Mouse (Mus musculus) stomach, embryonic 15.5 days (tissue): ENCODE results near the gene Ccdc86. TPM values are rescaled to one million over a fixed set of nuclear protein-coding genes. Genes with fewer than 3 reads are reported as not detected.

Experiments used
- ATAC-seq: fragments of 200-750 bp; cut with Nextera tagmentation; 2 replicates; pipeline ENCODE4 v1.8.0; 2017; ENCODE audit warnings: low read depth, moderate number of reproducible peaks, moderate TSS enrichment; ENCODE audit not compliant: insufficient read depth, low FRiP score
- H3K27ac ChIP-seq: fragments of 300-500 bp; sonication (generic); 2 replicates; pipeline ENCODE4 v1.5.1; 2015; ENCODE audit warnings: mild to moderate bottlenecking, inconsistent platforms
- H3K27me3 ChIP-seq: fragments of 300-500 bp; sonication (generic); replicated peaks from 2 replicates; pipeline ENCODE4 v1.6.1; 2015; ENCODE audit warnings: inconsistent platforms
- H3K36me3 ChIP-seq: fragments of 300-500 bp; sonication (generic); 2 replicates; pipeline ENCODE4 v1.6.1; 2015; ENCODE audit warnings: inconsistent platforms
- H3K4me1 ChIP-seq: fragments of 300-500 bp; sonication (generic); 2 replicates; pipeline ENCODE4 v1.6.1; 2015; ENCODE audit warnings: inconsistent platforms
- H3K4me2 ChIP-seq: fragments of 300-500 bp; sonication (generic); 2 replicates; pipeline ENCODE4 v1.6.1; 2015; ENCODE audit warnings: mild to moderate bottlenecking, inconsistent platforms
- H3K4me3 ChIP-seq: fragments of 300-500 bp; sonication (generic); replicated peaks from 2 replicates; pipeline ENCODE4 v1.5.1; 2015; ENCODE audit warnings: inconsistent platforms
- H3K9ac ChIP-seq: fragments of 300-500 bp; sonication (generic); 2 replicates; pipeline ENCODE4 v1.6.1; 2015; ENCODE audit warnings: inconsistent platforms
- H3K9me3 ChIP-seq: fragments of 300-500 bp; sonication (generic); 2 replicates; pipeline ENCODE4 v1.6.1; 2016; ENCODE audit warnings: inconsistent platforms
- WGBS: fragments of 180-500 bp; shearing (Covaris S2); methylation state at CpG from one replicate; pipeline ENCODE4 v1.1.7; 2015; 5-methylcytosine and 5-hydroxymethylcytosine counted together
- polyA plus RNA-seq: library from polyadenylated mRNA; unstranded; fragments of >200 nt; fragmentation: Nextera tagmentation; extraction: Ambion mirVana; gene quantifications from 2 replicates; pipeline ENCODE4 v1.2.1, GENCODE M21; 2015

Gene Ccdc86
- polyA plus RNA-seq, 1 experiment from 2014 or later: 27.9 TPM

GRCm38 (mm10) chr19:10974238-10974865, 25.3 kb upstream of the Ccdc86 start, which contains the start of gene Ms4a10:
TSS of gene Ms4a10 (minus strand) at chr19:10974670.
- 0 out of 2 replicates have a peak within 1 kb of the TSS, but pooled peaks have one; percentile 22 for H3K4me2 ChIP-seq
- peak; percentile 48; the same call in 1 of the 2 replicates for ATAC-seq
- whole genome bisulfite sequencing: 12% methylated on average over 4 of the region's 4 CpGs

DNA sequence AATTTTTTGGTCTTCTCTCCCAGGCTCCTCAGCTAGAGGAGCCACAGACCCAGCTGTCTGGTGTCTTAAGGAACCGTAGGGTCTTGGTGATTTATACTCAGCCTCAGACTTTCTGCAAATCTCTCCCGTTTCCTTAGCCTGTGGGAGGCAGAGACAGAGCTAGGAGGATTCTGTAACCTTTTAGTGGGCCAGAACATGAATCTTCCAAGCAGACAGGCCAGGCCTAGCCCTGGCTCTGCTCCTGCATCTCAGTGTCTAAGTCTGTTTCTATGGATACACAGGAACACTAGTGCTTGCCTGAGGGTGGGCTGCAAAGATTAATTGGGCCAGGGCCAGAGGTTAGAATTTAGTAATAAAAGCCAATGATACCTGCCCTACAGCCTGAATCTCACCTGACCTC, 24.1 kb upstream of the Ccdc86 start:
- peak; percentile 43; the same call in 1 of the 2 replicates for ATAC-seq
- H3K4me3 ChIP-seq: no peak overlapping the region
- peak overlapping the region; percentile 73; the same call in 1 of the 2 replicates for H3K27ac ChIP-seq
- H3K9ac ChIP-seq: no peak overlapping the region
- 34% methylated on average over 2 of the region's 2 CpGs for WGBS
- H3K4me2 ChIP-seq: no peak overlapping the region
- H3K36me3 ChIP-seq: no peaks in the 10 kb centered on the region
- H3K27me3 ChIP-seq: no peaks in the 10 kb centered on the region
- H3K4me1 ChIP-seq: peaks cover 19% of the 10 kb centered on the region
- no peaks in the 10 kb centered on the region for H3K9me3 ChIP-seq

More at GRCm38 (mm10) chr19:10974238-10974865, 25.3 kb upstream of the Ccdc86 start, which contains the start of gene Ms4a10:
- Histone ChIP-seq H3K27me3 (no peaks in the 10 kb centered on the region), H3K4me3 (no peak within 1 kb of the TSS), H3K27ac (peak within 1 kb of the TSS; percentile 73), H3K4me1 (peaks cover 22% of the 10 kb centered on the region), H3K9me3 (no peaks in the 10 kb centered on the region), H3K36me3 (no peaks in the 10 kb centered on the region), H3K9ac (no peak within 1 kb of the TSS)

- no peak overlapping the region for H3K4me3 ChIP-seq
- no peaks in the 10 kb centered on the region for H3K27me3 ChIP-seq
- H3K27ac ChIP-seq: peak overlapping the region; percentile 61; the same call in 1 of the 2 replicates
- H3K9ac ChIP-seq: no peak overlapping the region
- H3K9me3 ChIP-seq: no peaks in the 10 kb centered on the region
- peaks cover 19% of the 10 kb centered on the region for H3K4me1 ChIP-seq
- no peak overlapping the region for H3K4me2 ChIP-seq
- WGBS: 70% methylated on average over 3 of the region's 3 CpGs
- no peaks in the 10 kb centered on the region for H3K36me3 ChIP-seq
- ATAC-seq: no peak
Observed at GRCm38 (mm10) chr19:10972660-10973059, 23.6 kb upstream of the Ccdc86 start.

GRCm38 (mm10) chr19:10970457-10970856, 21.4 kb upstream of the Ccdc86 start:
- H3K4me1 ChIP-seq: peaks cover 17% of the 10 kb centered on the region
- no peak for ATAC-seq
- H3K27ac ChIP-seq: no peak overlapping the region
- no peaks in the 10 kb centered on the region for H3K27me3 ChIP-seq
- no peak overlapping the region for H3K9ac ChIP-seq
- H3K36me3 ChIP-seq: no peaks in the 10 kb centered on the region
- no peaks in the 10 kb centered on the region for H3K9me3 ChIP-seq
- 66% methylated on average over 3 of the region's 3 CpGs for WGBS
- no peak overlapping the region for H3K4me2 ChIP-seq
- H3K4me3 ChIP-seq: no peak overlapping the region

DNA sequence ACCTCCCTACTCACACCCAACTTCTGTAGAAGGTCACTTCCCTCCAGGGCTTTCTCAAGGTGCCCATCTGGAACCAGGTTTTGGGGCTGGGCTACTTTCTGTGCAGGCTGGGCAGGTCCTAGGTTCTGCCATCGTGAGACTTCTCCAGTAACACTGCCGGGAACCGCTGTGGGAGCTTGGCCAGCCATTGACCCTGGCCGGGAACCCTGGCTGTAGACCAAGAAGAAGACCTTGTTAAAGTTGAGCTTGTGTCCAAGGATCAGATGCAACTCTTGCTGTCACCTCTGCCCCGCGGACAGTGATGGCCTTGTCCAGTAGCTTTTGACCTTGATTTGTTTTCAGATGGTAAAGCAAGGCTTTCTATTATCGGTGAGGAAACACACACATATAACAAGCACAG, 19.5 kb upstream of the Ccdc86 start:
- Histone ChIP-seq H3K4me3 (no peak overlapping the region), H3K4me1 (peaks cover 8% of the 10 kb centered on the region; the same call in 1 of the 2 replicates), H3K4me2 (no peak overlapping the region), H3K9ac (no peak overlapping the region), H3K27ac (no peak overlapping the region), H3K9me3 (no peaks in the 10 kb centered on the region), H3K36me3 (no peaks in the 10 kb centered on the region), H3K27me3 (no peaks in the 10 kb centered on the region)
- WGBS: 83% methylated on average over 7 of the region's 7 CpGs
- ATAC-seq: no peak

DNA sequence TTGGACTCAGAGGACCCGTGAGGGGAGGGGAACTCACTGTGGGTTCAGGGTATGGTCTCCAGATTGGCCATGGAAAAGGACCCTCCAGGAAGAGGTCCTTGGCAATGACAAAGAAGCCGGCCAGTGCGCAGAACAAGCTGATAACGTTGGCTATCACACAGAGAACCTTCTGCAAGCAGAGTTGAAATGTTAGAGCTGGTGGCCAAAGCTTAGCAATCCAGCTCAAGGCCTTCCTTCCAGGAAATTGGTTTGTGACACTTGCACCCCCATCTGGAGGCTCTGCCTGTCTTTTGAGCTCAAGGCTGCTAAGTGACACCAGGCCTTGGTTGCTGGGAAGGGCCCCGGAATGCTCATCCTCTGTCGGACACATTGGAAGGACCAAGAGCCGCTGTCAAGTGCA, 16.7 kb upstream of the Ccdc86 start:
- no peak overlapping the region for H3K4me3 ChIP-seq
- H3K27ac ChIP-seq: no peak overlapping the region
- no peaks in the 10 kb centered on the region for H3K9me3 ChIP-seq
- ATAC-seq: no peak
- no peak overlapping the region for H3K4me2 ChIP-seq
- H3K9ac ChIP-seq: no peak overlapping the region
- no peaks in the 10 kb centered on the region for H3K27me3 ChIP-seq
- H3K4me1 ChIP-seq: no peaks in the 10 kb centered on the region
- 88% methylated on average over 7 of the region's 7 CpGs for WGBS
- H3K36me3 ChIP-seq: no peaks in the 10 kb centered on the region

- Histone ChIP-seq H3K36me3 (no peaks in the 10 kb centered on the region), H3K4me3 (no peak overlapping the region), H3K4me2 (no peak overlapping the region), H3K27ac (no peak overlapping the region), H3K9ac (no peak overlapping the region), H3K27me3 (peaks cover 4% of the 10 kb centered on the region; the same call in 1 of the 2 replicates), H3K4me1 (no peaks in the 10 kb centered on the region), H3K9me3 (no peaks in the 10 kb centered on the region)
- 38% methylated on average over 12 of the region's 12 CpGs for WGBS
- no peak for ATAC-seq
Observed at GRCm38 (mm10) chr19:10959978-10960346, 10.9 kb upstream of the Ccdc86 start.

- H3K27ac ChIP-seq: no peak overlapping the region
- H3K9me3 ChIP-seq: no peaks in the 10 kb centered on the region
- H3K4me2 ChIP-seq: no peak overlapping the region
- peak; percentile 64 for ATAC-seq
- WGBS: 25% methylated on average over 11 of the region's 11 CpGs
- H3K36me3 ChIP-seq: no peaks in the 10 kb centered on the region
- H3K27me3 ChIP-seq: peaks cover 4% of the 10 kb centered on the region; the same call in 1 of the 2 replicates
- H3K4me1 ChIP-seq: no peaks in the 10 kb centered on the region
- H3K4me3 ChIP-seq: no peak overlapping the region
- H3K9ac ChIP-seq: no peak overlapping the region
Observed at GRCm38 (mm10) chr19:10959085-10959977, 10.3 kb upstream of the Ccdc86 start.

GRCm38 (mm10) chr19:10952021-10952939, 3.2 kb upstream of the Ccdc86 start:
- H3K36me3 ChIP-seq: no peaks in the 10 kb centered on the region
- ATAC-seq: peak; percentile 52
- no peak overlapping the region for H3K4me3 ChIP-seq
- peak overlapping the region; percentile 23 for H3K4me2 ChIP-seq
- peaks cover 2% of the 10 kb centered on the region; the same call in 1 of the 2 replicates for H3K27me3 ChIP-seq
- H3K9ac ChIP-seq: no peak overlapping the region
- peaks cover 29% of the 10 kb centered on the region for H3K4me1 ChIP-seq
- H3K9me3 ChIP-seq: no peaks in the 10 kb centered on the region
- 39% methylated on average over 11 of the region's 11 CpGs for WGBS
- H3K27ac ChIP-seq: peak overlapping the region; percentile 93

GRCm38 (mm10) chr19:10949558-10949957, 492 bp upstream of the Ccdc86 start:
- Histone ChIP-seq H3K4me3 (peak overlapping the region; percentile 76), H3K27me3 (no peaks in the 10 kb centered on the region), H3K9ac (no peak overlapping the region), H3K4me1 (peaks cover 40% of the 10 kb centered on the region), H3K4me2 (peak overlapping the region; percentile 57), H3K27ac (peak overlapping the region; percentile 55; the same call in 1 of the 2 replicates), H3K36me3 (peaks cover 7% of the 10 kb centered on the region), H3K9me3 (no peaks in the 10 kb centered on the region)
- no peak for ATAC-seq
- WGBS: 30% methylated on average over 9 of the region's 9 CpGs

GRCm38 (mm10) chr19:10948416-10948815, 650 bp downstream of the Ccdc86 start:
- Histone ChIP-seq H3K36me3 (peaks cover 17% of the 10 kb centered on the region), H3K27ac (no peak overlapping the region), H3K4me1 (peaks cover 40% of the 10 kb centered on the region), H3K4me3 (peak overlapping the region; percentile 76), H3K27me3 (no peaks in the 10 kb centered on the region), H3K4me2 (peak overlapping the region; percentile 95), H3K9ac (peak overlapping the region; percentile 89), H3K9me3 (no peaks in the 10 kb centered on the region)
- ATAC-seq: no peak
- under 1% methylated on average over 20 of the region's 20 CpGs for WGBS
